Comparison of ENCODE assay signal across 7 mouse cellular contexts in genomic region chr19:5800350-5800631, GRCm38 (mm10). TPM values are rescaled to one million over a fixed set of nuclear protein-coding genes. Genes with fewer than 3 reads are reported as not detected.
DNase-seq lines count a peak whose midpoint lies in the region; ATAC-seq and TF ChIP-seq lines count a peak whose summit lies in the region.

No protein-coding gene starts in this region.

- H3K4me3 ChIP-seq in lung, embryonic 14.5 days (ENCODE audit: low read depth, low read length), result peak overlapping the region; percentile 86
- peak overlapping the region; percentile 91 for H3K4me3 ChIP-seq in embryonic facial prominence, embryonic 13.5 days
- H3K4me3 ChIP-seq in intestine, embryonic 16.5 days (ENCODE audit: low read length), result peak overlapping the region; percentile 62
- H3K4me3 ChIP-seq in neural tube, embryonic 15.5 days (replicated peaks), result peak overlapping the region; percentile 88

- no peaks in the 10 kb centered on the region for H3K9me3 ChIP-seq in lung, embryonic 14.5 days (ENCODE audit: low read depth, low read length)
- no peaks in the 10 kb centered on the region for H3K9me3 ChIP-seq in embryonic facial prominence, embryonic 13.5 days
- H3K9me3 ChIP-seq in intestine, embryonic 16.5 days (ENCODE audit: control insufficient read depth, low read length), result no peaks in the 10 kb centered on the region
- no peaks in the 10 kb centered on the region for H3K9me3 ChIP-seq in neural tube, embryonic 15.5 days (replicated peaks)

- DNase-seq in lung, embryonic 14.5 days, result peak; percentile 48
- no peak for DNase-seq in lung, postnatal 14 days
- DNase-seq in right cerebral cortex, adult 2 months (ENCODE audit: low spot score in 2 of 2), result no peak

- 1% methylated on average over 2 of the region's 2 CpGs for WGBS in lung, embryonic 14.5 days
- 0% methylated on average over 2 of the region's 2 CpGs for WGBS in embryonic facial prominence, embryonic 13.5 days
- WGBS in intestine, embryonic 16.5 days, result 0% methylated on average over 2 of the region's 2 CpGs
- 0% methylated on average over 2 of the region's 2 CpGs for WGBS in neural tube, embryonic 15.5 days

- TF ChIP-seq CTCF in lung, embryonic 14.5 days (IDR thresholded peaks at IDR 0.05; ENCODE audit: low read depth), result no peak

- no peak for ATAC-seq in lung, embryonic 14.5 days (ENCODE audit: insufficient read depth)
- no peak for ATAC-seq in embryonic facial prominence, embryonic 13.5 days (ENCODE audit: insufficient number of reproducible peaks, insufficient read depth, low FRiP score, low TSS enrichment, low read depth)
- ATAC-seq in intestine, embryonic 16.5 days, result no peak
- ATAC-seq in neural tube, embryonic 15.5 days (ENCODE audit: low FRiP score), result no peak
- no peak for ATAC-seq in megakaryocyte progenitor cell, adult 5-6 weeks (replicated peaks; ENCODE audit: poor library complexity)

- H3K27me3 ChIP-seq in lung, embryonic 14.5 days (ENCODE audit: insufficient read depth, low read length), result no peaks in the 10 kb centered on the region
- H3K27me3 ChIP-seq in embryonic facial prominence, embryonic 13.5 days, result no peaks in the 10 kb centered on the region
- no peaks in the 10 kb centered on the region for H3K27me3 ChIP-seq in intestine, embryonic 16.5 days (replicated peaks; ENCODE audit: control insufficient read depth, insufficient read depth, low read length)
- no peaks in the 10 kb centered on the region for H3K27me3 ChIP-seq in neural tube, embryonic 15.5 days (replicated peaks)

- H3K27ac ChIP-seq in lung, embryonic 14.5 days (ENCODE audit: low read depth), result peak overlapping the region; percentile 99
- peak overlapping the region; percentile 100 for H3K27ac ChIP-seq in embryonic facial prominence, embryonic 13.5 days
- H3K27ac ChIP-seq in intestine, embryonic 16.5 days (ENCODE audit: low read length), result peak overlapping the region; percentile 89
- peak overlapping the region; percentile 100 for H3K27ac ChIP-seq in neural tube, embryonic 15.5 days (replicated peaks)

- peak overlapping the region; percentile 88 for H3K9ac ChIP-seq in lung, embryonic 14.5 days
- H3K9ac ChIP-seq in embryonic facial prominence, embryonic 13.5 days, result peak overlapping the region; percentile 99
- H3K9ac ChIP-seq in intestine, embryonic 16.5 days (ENCODE audit: low read depth, low read length), result peak overlapping the region; percentile 81
- peak overlapping the region; percentile 85 for H3K9ac ChIP-seq in neural tube, embryonic 15.5 days (replicated peaks)

- H3K4me2 ChIP-seq in lung, embryonic 14.5 days, result peak overlapping the region; percentile 99
- H3K4me2 ChIP-seq in embryonic facial prominence, embryonic 13.5 days, result peak overlapping the region; percentile 95
- peak overlapping the region; percentile 65 for H3K4me2 ChIP-seq in intestine, embryonic 16.5 days (ENCODE audit: low read depth, low read length)
- H3K4me2 ChIP-seq in neural tube, embryonic 15.5 days, result peak overlapping the region; percentile 93

- peaks cover 24% of the 10 kb centered on the region for H3K4me1 ChIP-seq in lung, embryonic 14.5 days (ENCODE audit: insufficient read depth)
- H3K4me1 ChIP-seq in embryonic facial prominence, embryonic 13.5 days, result peaks cover 43% of the 10 kb centered on the region
- peaks cover 34% of the 10 kb centered on the region for H3K4me1 ChIP-seq in intestine, embryonic 16.5 days (ENCODE audit: control insufficient read depth, insufficient read depth, low read length)
- peaks cover 39% of the 10 kb centered on the region for H3K4me1 ChIP-seq in neural tube, embryonic 15.5 days

- peaks cover 52% of the 10 kb centered on the region for H3K36me3 ChIP-seq in lung, embryonic 14.5 days (ENCODE audit: insufficient read depth)
- H3K36me3 ChIP-seq in embryonic facial prominence, embryonic 13.5 days, result peaks cover 33% of the 10 kb centered on the region
- peaks cover 20% of the 10 kb centered on the region for H3K36me3 ChIP-seq in intestine, embryonic 16.5 days (ENCODE audit: control insufficient read depth, insufficient read depth, low read length)
- peaks cover 28% of the 10 kb centered on the region for H3K36me3 ChIP-seq in neural tube, embryonic 15.5 days

RNA-seq across cellular contexts. Expression of gene Scyl1, which starts 29.1 kb away (rescaled TPM):
- 74.8 and 84.5 TPM in 2 replicates for polyA plus RNA-seq in lung, embryonic 14.5 days (2014; fragmentation: Nextera tagmentation; extraction: Ambion mirVana)
- polyA plus RNA-seq in embryonic facial prominence, embryonic 13.5 days (2015; fragmentation: Nextera tagmentation; extraction: Ambion mirVana), result 73.0 and 75.3 TPM in 2 replicates
- 58.9 and 64.3 TPM in 2 replicates for polyA plus RNA-seq in intestine, embryonic 16.5 days (2015; fragmentation: Nextera tagmentation; extraction: Ambion mirVana)
- polyA plus RNA-seq in neural tube, embryonic 15.5 days (2015; fragmentation: Nextera tagmentation; extraction: Ambion mirVana), result 81.6 and 83.1 TPM in 2 replicates
- 15.7 and 19.9 TPM in 2 replicates for total RNA-seq in megakaryocyte progenitor cell, adult 5-6 weeks (2015)
- total RNA-seq in megakaryocyte progenitor cell, adult 5-6 weeks (2017), result 23.9 and 28.2 TPM in 2 replicates

RNA-seq across cellular contexts. Expression of gene Ltbp3, which starts 59.6 kb away (rescaled TPM):
- 51.8 and 55.9 TPM in 2 replicates for polyA plus RNA-seq in lung, embryonic 14.5 days (2014; fragmentation: Nextera tagmentation; extraction: Ambion mirVana)
- 44.4 and 47.8 TPM in 2 replicates for polyA plus RNA-seq in embryonic facial prominence, embryonic 13.5 days (2015; fragmentation: Nextera tagmentation; extraction: Ambion mirVana)
- polyA plus RNA-seq in intestine, embryonic 16.5 days (2015; fragmentation: Nextera tagmentation; extraction: Ambion mirVana), result 14.0 and 20.8 TPM in 2 replicates
- polyA plus RNA-seq in neural tube, embryonic 15.5 days (2015; fragmentation: Nextera tagmentation; extraction: Ambion mirVana), result 15.6 and 19.1 TPM in 2 replicates
- total RNA-seq in megakaryocyte progenitor cell, adult 5-6 weeks (2015), result 6.1 and 7.6 TPM in 2 replicates
- 2.7 and 5.6 TPM in 2 replicates for total RNA-seq in megakaryocyte progenitor cell, adult 5-6 weeks (2017)
